Mouse (Mus musculus) forebrain, postnatal 0 days (tissue): ENCODE results near the gene Clca3a2. TPM values are rescaled to one million over a fixed set of nuclear protein-coding genes. Genes with fewer than 3 reads are reported as not detected.
A peak's percentile ranks its signal among the peaks of the same experiment; 100 is the strongest.
"Not testable (repeated sequence)": the region's sequence is repeated elsewhere in the genome, so short reads cannot be mapped to it uniquely, and the experiment has no call there.

Experiments
- ATAC-seq: fragments of 200-750 bp; cut with Nextera tagmentation; 2 replicates; pipeline ENCODE4 v1.8.0; 2017; ENCODE audit warnings: mild to moderate bottlenecking, moderate library complexity
- DNase-seq: peaks from one replicate; pipeline ENCODE4 v3.0.0-alpha.2; 2015
- H3K27ac ChIP-seq: fragments of 300-500 bp; sonication (generic); 2 replicates; pipeline ENCODE4 v1.5.1; 2014; ENCODE audit warnings: low read depth, mild to moderate bottlenecking, antibody characterized with exemption, low read length, moderate library complexity, mixed read lengths
- H3K27me3 ChIP-seq: fragments of 300-500 bp; sonication (generic); 2 replicates; pipeline ENCODE4 v1.6.1; 2014; ENCODE audit warnings: mild to moderate bottlenecking, low read length, mixed read lengths; ENCODE audit not compliant: insufficient read depth
- H3K36me3 ChIP-seq: fragments of 300-500 bp; sonication (generic); 2 replicates; pipeline ENCODE4 v1.6.1; 2014; ENCODE audit warnings: mild to moderate bottlenecking, moderate library complexity; ENCODE audit not compliant: insufficient read depth
- H3K4me1 ChIP-seq: fragments of 300-500 bp; sonication (generic); 2 replicates; pipeline ENCODE4 v1.6.1; 2014; ENCODE audit warnings: antibody characterized with exemption; ENCODE audit not compliant: insufficient read depth
- H3K4me2 ChIP-seq: fragments of 300-500 bp; sonication (generic); 2 replicates; pipeline ENCODE4 v1.6.1; 2014; ENCODE audit warnings: low read depth, mild to moderate bottlenecking, moderate library complexity
- H3K4me3 ChIP-seq: fragments of 300-500 bp; sonication (generic); 2 replicates; pipeline ENCODE4 v1.5.1; 2014; ENCODE audit warnings: low read depth, low read length, mixed read lengths
- H3K9ac ChIP-seq: fragments of 300-500 bp; sonication (generic); 2 replicates; pipeline ENCODE4 v1.6.1; 2014; ENCODE audit warnings: mild to moderate bottlenecking
- H3K9me3 ChIP-seq: fragments of 300-500 bp; sonication (generic); 2 replicates; pipeline ENCODE4 v1.6.1; 2016; ENCODE audit warnings: low read length
- CTCF ChIP-seq: sonication (generic); IDR thresholded peaks from 2 replicates; pipeline ENCODE4 v1.5.1; 2016; ENCODE audit warnings: antibody characterized with exemption, control low read depth, low read depth
- WGBS: fragments of 180-500 bp; shearing (Covaris S2); extraction: QIAGEN DNeasy Blood & Tissue Kit; methylation state at CpG from one replicate; pipeline ENCODE4 v1.1.7; 2014; 5-methylcytosine and 5-hydroxymethylcytosine counted together
- polyA plus RNA-seq: library from polyadenylated mRNA; unstranded; fragments of >200 nt; fragmentation: Nextera tagmentation; extraction: Ambion mirVana; gene quantifications from 2 replicates; pipeline ENCODE4 v1.2.1, GENCODE M21; 2015
- total RNA-seq: library from RNA; depleted of rRNA; stranded (reverse); fragments of >200 nt; gene quantifications from 2 replicates; pipeline ENCODE4 v1.2.3, GENCODE M21; 2014; rRNA removed

Clca3a2 gene
- total RNA-seq (0.33 and 0.54 TPM in 2 replicates), polyA plus RNA-seq (0.06 and 0.42 TPM in 2 replicates)

DNA sequence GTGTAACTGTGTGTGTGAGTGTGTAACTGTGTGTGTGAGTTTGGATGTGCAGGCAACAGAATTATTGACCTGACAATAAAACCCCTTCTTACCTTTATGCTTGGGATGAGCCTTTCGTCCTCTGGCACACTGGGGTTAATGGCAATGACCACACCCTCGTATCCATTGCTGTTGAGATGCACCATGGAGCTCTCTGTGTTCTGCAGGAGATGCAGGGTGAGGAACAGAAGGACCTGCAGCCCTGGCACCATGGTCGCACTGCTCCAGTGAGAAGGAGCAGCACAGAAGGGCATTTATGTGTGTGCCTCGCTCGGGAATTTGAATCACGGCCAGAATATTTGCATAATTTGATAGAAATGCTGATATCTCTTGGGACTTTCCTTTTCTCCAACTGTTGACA lies at the start of gene Clca3a2:
Gene Clca3a2, minus strand, starts transcription at position 276 of the 400 bp plus-strand sequence.
- H3K4me2 ChIP-seq, H3K36me3 ChIP-seq, DNase-seq, H3K4me1 ChIP-seq, H3K9ac ChIP-seq, H3K27me3 ChIP-seq, H3K4me3 ChIP-seq, H3K9me3 ChIP-seq, H3K27ac ChIP-seq, ATAC-seq: not testable (repeated sequence)
- WGBS: 61% methylated on average over 6 of the region's 6 CpGs

DNA sequence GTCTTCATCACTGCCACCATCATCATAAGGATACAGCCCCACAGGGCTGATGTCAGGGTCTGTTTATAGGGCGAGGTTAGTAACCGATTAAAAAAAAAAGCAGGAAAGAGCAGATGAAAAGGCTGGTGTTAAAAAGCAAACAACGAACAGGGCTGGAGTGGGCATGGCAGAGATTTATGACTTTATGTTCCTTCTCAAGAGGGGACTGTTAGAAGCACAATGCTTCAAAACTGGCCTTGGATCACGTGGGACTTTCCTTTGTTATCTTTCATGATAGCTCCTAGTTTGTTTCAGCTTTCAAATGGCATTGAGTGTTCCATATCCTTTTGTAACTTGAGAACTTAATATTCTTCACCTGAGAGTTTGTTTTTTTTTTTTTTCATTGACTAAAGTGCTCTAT lies 30.3 kb upstream of the Clca3a2 start:
- WGBS: 73% methylated on average over 4 of the region's 4 CpGs
- no peak for TF ChIP-seq CTCF
- Histone ChIP-seq H3K36me3 (no peaks in the 10 kb centered on the region), H3K4me2 (no peak overlapping the region), H3K4me1 (no peaks in the 10 kb centered on the region), H3K4me3 (no peak overlapping the region), H3K27ac (no peak overlapping the region), H3K9me3 (no peaks in the 10 kb centered on the region), H3K27me3 (no peaks in the 10 kb centered on the region), H3K9ac (no peak overlapping the region)
- ATAC-seq (no peak), DNase-seq (no peak)

DNA sequence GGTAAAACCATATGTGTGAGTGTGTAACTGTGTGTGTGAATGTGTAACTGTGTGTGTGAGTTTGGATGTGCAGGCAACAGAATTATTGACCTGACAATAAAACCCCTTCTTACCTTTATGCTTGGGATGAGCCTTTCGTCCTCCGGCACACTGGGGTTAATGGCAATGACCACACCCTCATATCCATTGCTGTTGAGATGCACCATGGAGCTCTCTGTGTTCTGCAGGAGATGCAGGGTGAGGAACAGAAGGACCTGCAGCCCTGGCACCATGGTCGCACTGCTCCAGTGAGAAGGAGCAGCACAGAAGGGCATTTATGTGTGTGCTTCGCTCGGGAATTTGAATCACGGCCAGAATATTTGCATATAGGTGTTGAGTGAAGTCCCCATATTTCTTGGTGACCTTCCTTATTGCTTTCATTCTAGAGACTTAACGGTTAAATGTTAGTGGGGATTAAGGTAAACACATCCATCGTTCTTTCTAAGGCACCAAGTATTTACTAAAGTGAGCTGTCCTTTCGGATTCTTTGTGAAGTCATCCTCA lies 29.8 kb upstream of the Clca3a2 start, which contains the start of gene Clca3b:
Gene Clca3b, minus strand, starts transcription at position 344 of the 543 bp plus-strand sequence.
- not testable (repeated sequence) for H3K4me3 ChIP-seq, H3K4me2 ChIP-seq, H3K9me3 ChIP-seq, H3K27ac ChIP-seq, H3K9ac ChIP-seq, H3K36me3 ChIP-seq, H3K27me3 ChIP-seq, H3K4me1 ChIP-seq, DNase-seq, ATAC-seq
- 91% methylated on average over 8 of the region's 9 CpGs for WGBS

DNA sequence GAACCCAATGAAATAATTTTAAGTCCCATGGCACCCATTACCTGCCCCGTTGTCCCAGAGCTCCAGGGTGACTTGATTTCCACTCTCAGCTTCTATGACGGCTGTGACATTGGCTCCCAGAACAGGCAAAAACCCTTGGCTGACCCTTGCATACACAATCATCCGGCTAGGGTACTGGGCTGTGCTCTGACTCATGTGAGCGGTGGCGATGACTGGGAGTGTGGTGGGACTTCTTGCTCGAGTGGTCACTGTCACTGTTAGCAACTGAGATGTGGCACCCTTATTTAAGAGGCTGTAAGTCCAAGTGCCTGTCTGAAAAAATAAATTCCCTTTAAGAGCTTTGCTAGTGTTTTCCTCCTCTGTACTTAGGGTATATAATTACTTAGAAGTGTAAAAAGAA lies 8.0 kb upstream of the Clca3a2 start:
- H3K27me3 ChIP-seq: no peaks in the 10 kb centered on the region
- no peak for TF ChIP-seq CTCF
- 73% methylated on average over 6 of the region's 6 CpGs for WGBS

DNA sequence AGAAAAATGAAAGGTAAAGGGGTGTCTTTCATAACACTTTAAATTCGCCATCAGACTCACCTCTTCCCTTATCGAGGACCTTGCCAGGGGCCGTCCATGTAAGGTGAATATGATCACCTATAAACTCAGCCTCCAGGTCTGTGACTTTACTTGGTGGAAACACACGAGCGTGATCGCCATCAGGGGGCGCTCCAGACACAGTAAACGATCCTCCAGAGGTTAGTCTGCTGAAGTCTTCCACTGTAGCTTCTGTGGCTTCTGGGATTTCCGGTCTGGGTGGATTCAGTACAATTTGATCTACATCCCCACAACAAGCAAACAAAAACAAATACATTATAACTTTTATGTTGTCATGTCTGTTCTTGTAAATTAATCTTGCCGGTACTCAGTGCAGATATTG lies 5.9 kb upstream of the Clca3a2 start:
- peak; percentile 81 for TF ChIP-seq CTCF

More for the DNA sequence above, 8.0 kb upstream of the Clca3a2 start:
- Histone ChIP-seq H3K9me3 (no peaks in the 10 kb centered on the region), H3K9ac (no peak overlapping the region), H3K4me1 (no peaks in the 10 kb centered on the region), H3K36me3 (no peaks in the 10 kb centered on the region), H3K4me2 (no peak overlapping the region), H3K4me3 (no peak overlapping the region), H3K27ac (no peak overlapping the region)
- no peak for ATAC-seq
- no peak for DNase-seq

DNA sequence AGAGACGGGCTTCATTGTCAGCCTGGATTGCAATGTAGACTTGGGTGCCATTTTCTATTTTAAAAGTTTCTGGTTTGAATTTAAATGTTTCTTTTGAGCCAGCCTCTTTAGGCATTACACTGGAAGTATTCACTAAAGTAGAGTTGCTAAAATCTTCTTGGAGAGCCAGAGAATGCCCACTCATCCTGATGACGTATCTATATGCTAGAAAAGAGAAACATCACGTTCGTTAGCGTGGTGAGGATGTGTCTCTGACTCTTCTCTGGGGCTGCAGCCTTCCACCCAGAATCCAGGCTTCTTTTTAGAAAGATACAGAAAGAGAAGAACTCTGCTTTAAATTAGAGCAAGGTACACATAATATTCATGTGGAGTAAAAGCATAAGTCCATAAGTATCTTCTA lies 4.0 kb upstream of the Clca3a2 start:
- Histone ChIP-seq H3K4me3 (no peak overlapping the region), H3K27ac (no peak overlapping the region), H3K9ac (no peak overlapping the region), H3K27me3 (no peaks in the 10 kb centered on the region), H3K36me3 (no peaks in the 10 kb centered on the region), H3K4me2 (no peak overlapping the region), H3K9me3 (no peaks in the 10 kb centered on the region), H3K4me1 (no peaks in the 10 kb centered on the region)
- TF ChIP-seq CTCF: no peak
- DNase-seq (no peak), ATAC-seq (no peak)
- 76% methylated on average over 5 of the region's 5 CpGs for WGBS

More for the DNA sequence above, 5.9 kb upstream of the Clca3a2 start:
- Histone ChIP-seq H3K27ac (no peak overlapping the region), H3K4me1 (no peaks in the 10 kb centered on the region), H3K4me2 (no peak overlapping the region), H3K4me3 (no peak overlapping the region), H3K9ac (no peak overlapping the region), H3K9me3 (no peaks in the 10 kb centered on the region), H3K27me3 (no peaks in the 10 kb centered on the region), H3K36me3 (no peaks in the 10 kb centered on the region)
- ATAC-seq (peak; percentile 88), DNase-seq (peak; percentile 80)
- 14% methylated on average over 10 of the region's 10 CpGs for WGBS

DNA sequence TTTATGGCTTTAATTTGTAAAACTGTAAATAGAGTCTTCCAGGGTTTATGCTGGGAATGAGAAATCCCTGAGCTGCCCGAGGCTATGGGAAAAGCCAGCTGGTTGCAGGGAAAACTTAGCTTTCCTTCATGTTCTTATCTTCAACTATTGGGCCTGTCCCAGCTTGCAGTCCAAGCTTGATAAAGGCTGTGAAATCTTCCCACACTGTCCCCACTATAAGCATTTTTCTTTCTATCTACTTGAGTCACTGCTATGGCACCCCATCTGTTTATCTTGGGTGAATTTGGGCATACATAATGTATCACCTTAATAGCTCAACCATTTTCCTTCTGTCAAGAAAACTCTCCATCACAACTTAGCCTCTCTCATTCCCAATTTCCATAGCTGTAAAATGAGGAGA lies 1.3 kb upstream of the Clca3a2 start:
- no peak overlapping the region for H3K4me2 ChIP-seq
- no peaks in the 10 kb centered on the region for H3K9me3 ChIP-seq
- no peaks in the 10 kb centered on the region for H3K27me3 ChIP-seq
- H3K4me3 ChIP-seq: no peak overlapping the region
- no peak overlapping the region for H3K27ac ChIP-seq
- no peak for TF ChIP-seq CTCF
- H3K9ac ChIP-seq: no peak overlapping the region
- no peaks in the 10 kb centered on the region for H3K4me1 ChIP-seq
- ATAC-seq (peak; percentile 32), DNase-seq (peak; percentile 4)
- WGBS: 50% methylated on average over 1 of the region's 1 CpGs
- no peaks in the 10 kb centered on the region for H3K36me3 ChIP-seq

DNA sequence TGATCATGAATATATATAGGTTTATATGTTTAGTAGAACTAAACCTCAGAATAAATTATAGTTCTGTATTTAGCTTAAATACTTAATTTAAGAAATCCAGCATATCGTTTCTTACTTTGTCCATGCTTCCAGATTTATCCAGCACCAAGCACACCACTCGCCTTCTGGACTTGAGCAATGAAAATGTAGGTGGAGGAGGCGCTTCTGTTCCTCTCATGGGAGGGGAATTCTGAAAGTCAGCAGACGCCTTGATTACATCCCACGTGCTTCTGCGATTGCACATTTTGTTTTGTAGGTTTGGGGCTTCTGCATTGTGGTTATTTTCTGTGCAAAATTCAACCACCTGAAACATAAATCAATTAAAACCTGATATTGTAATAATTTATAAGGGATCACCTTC lies 6.0 kb downstream of the Clca3a2 start:
- H3K9me3 ChIP-seq, H3K9ac ChIP-seq, H3K4me1 ChIP-seq, H3K27ac ChIP-seq, H3K27me3 ChIP-seq, ATAC-seq, H3K4me3 ChIP-seq, H3K36me3 ChIP-seq, H3K4me2 ChIP-seq, DNase-seq: not testable (repeated sequence)
- 91% methylated on average over 6 of the region's 6 CpGs for WGBS
